Mouse (Mus musculus): ENCODE measurements around the gene Kif16b. TPM values are rescaled to one million over a fixed set of nuclear protein-coding genes. Genes with fewer than 3 reads are reported as not detected.
A peak's percentile ranks its signal among the peaks of the same experiment; 100 is the strongest.

Kif16b gene
- total and polyA plus RNA-seq, 2 experiments from 2014 or later = 2.7 to 9.9 TPM

DNA sequence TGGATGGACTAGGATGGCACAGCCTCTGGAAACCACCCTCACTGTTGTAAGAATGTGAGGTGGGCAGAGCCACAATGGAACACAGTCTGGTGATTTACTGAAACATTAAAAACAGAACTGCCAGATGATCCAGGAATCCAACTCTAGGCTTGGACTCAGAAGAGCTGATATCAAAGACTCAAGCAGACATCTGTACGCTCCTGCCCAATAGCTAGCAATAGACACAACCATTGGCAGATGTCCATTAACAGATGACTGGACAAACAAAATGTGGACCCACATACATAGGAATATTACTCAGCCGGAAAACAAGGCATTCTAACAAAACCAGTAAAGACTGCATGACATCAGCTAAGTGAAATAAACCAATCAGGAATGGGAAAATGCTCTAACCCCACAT is 167.3 kb downstream of the Kif16b start:
- Histone ChIP-seq H3K27ac (ENCODE audit: low read depth, low read length) (no peak overlapping the region), H3K4me1 (ENCODE audit: insufficient read depth) (peaks cover 5% of the 10 kb centered on the region; the same call in 1 of the 2 replicates), H3K36me3 (ENCODE audit: insufficient read depth) (no peaks in the 10 kb centered on the region), H3K9me3 (ENCODE audit: low read length) (no peaks in the 10 kb centered on the region), H3K4me3 (ENCODE audit: low read depth, low read length) (no peak overlapping the region), H3K4me2 (ENCODE audit: low read depth) (no peak overlapping the region), H3K27me3 (ENCODE audit: insufficient read depth, low read length) (no peaks in the 10 kb centered on the region), H3K9ac (no peak overlapping the region)
- 77% methylated on average over 2 of the region's 2 CpGs for WGBS
- ATAC-seq (no peak), DNase-seq (no peak)
- TF ChIP-seq CTCF (IDR thresholded peaks at IDR 0.05; ENCODE audit: low read depth) = no peak

DNA sequence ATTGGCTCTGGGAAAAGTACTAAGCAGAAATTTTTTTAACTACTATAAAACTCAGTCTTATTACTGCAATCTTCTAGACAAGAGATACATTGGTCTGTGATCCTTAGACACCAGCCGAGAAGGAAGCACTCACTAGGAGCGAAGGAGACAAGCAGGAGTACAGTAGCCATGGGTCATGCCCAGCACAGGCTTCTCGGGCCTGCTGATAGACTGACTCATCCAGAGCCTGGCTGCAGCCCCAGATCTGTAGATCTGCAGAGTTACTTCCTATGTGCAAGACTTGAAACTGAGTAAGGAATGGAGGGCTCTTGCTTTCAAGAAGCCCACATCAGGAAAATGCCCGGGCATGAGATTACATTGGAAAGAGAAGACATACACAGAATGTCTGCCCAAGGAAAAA is 169.0 kb downstream of the Kif16b start:
- DNase-seq (no peak), ATAC-seq (no peak)
- H3K27me3 ChIP-seq (ENCODE audit: insufficient read depth, low read length) = no peaks in the 10 kb centered on the region
- peaks cover 5% of the 10 kb centered on the region; the same call in 1 of the 2 replicates for H3K4me1 ChIP-seq (ENCODE audit: insufficient read depth)
- no peak for TF ChIP-seq CTCF (IDR thresholded peaks at IDR 0.05; ENCODE audit: low read depth)
- H3K36me3 ChIP-seq (ENCODE audit: insufficient read depth) = no peaks in the 10 kb centered on the region
- no peaks in the 10 kb centered on the region for H3K9me3 ChIP-seq (ENCODE audit: low read length)
- H3K9ac ChIP-seq = no peak overlapping the region
- no peak overlapping the region for H3K27ac ChIP-seq (ENCODE audit: low read depth, low read length)
- H3K4me2 ChIP-seq (ENCODE audit: low read depth) = no peak overlapping the region
- no peak overlapping the region for H3K4me3 ChIP-seq (ENCODE audit: low read depth, low read length)
- 72% methylated on average over 4 of the region's 4 CpGs for WGBS

DNA sequence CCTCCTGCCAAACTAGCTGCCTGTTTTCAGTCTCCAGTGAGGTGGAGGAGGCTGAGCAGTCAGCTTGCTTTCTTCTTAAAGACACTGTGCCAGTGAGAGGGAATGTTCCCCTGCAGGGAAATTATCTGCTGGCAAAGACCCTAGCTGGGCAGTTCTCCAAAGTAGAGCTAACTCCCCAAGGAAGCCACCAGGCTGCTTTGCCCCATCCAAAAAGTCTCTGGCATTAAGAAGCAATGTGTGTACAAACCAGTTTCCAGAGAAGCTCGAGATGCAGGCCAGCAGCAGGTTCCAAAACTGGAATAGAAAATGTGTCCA is 169.6 kb downstream of the Kif16b start:
- DNase-seq = peak; percentile 97
- 14% methylated on average over 1 of the region's 1 CpGs for WGBS
- no peaks in the 10 kb centered on the region for H3K9me3 ChIP-seq (ENCODE audit: low read length)
- ATAC-seq = peak; percentile 96
- peaks cover 5% of the 10 kb centered on the region; the same call in 1 of the 2 replicates for H3K4me1 ChIP-seq (ENCODE audit: insufficient read depth)
- no peak; the same call in 1 of the 2 replicates for TF ChIP-seq CTCF (IDR thresholded peaks at IDR 0.05; ENCODE audit: low read depth)
- no peak overlapping the region for H3K4me3 ChIP-seq (ENCODE audit: low read depth, low read length)
- no peaks in the 10 kb centered on the region for H3K36me3 ChIP-seq (ENCODE audit: insufficient read depth)
- peak overlapping the region; percentile 40; the same call in 1 of the 2 replicates for H3K27ac ChIP-seq (ENCODE audit: low read depth, low read length)
- H3K27me3 ChIP-seq (ENCODE audit: insufficient read depth, low read length) = no peaks in the 10 kb centered on the region
- H3K4me2 ChIP-seq (ENCODE audit: low read depth) = no peak overlapping the region
- no peak overlapping the region for H3K9ac ChIP-seq

DNA sequence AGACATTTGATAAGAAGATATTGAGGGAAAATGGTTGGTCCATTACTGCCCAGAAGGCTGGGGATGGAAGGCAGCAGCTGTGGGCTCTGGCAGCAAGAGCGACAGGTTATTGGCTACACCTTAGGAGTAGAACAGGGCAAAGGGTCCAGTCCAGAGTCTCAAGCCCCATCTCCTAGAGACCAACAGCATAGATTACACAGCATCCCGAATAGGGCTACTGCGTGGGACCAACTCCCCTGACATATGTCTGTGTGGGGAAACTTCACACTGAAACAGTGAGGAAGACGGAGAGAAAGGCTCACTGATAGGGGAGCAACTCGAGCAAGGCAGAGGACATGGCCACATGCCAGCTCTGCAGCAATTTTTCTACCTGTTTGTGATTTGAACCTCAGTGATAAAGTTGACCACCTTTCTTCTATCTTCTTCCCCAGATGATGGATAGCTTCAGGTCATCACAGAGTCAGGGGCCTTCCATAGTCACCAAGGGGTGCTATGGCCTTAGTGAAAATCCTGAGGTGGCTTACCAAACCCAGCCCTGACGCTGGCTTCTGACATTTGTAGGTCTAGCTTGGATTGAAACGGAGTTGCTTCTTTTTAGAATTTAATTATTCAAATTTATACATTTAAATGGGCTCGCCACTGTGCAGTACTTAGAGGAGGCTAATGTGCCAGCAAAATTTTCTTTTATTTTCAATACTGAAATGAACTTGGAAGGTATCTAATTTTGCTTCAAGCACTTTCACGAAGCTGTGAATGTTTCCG is 170.1 kb downstream of the Kif16b start:
- Histone ChIP-seq H3K27ac (ENCODE audit: low read depth, low read length) (peak overlapping the region; percentile 50; the same call in 1 of the 2 replicates), H3K4me1 (ENCODE audit: insufficient read depth) (peaks cover 5% of the 10 kb centered on the region; the same call in 1 of the 2 replicates), H3K9ac (no peak overlapping the region), H3K4me2 (ENCODE audit: low read depth) (0 out of 2 replicates have a peak overlapping the region, but pooled peaks have one; percentile 13), H3K27me3 (ENCODE audit: insufficient read depth, low read length) (no peaks in the 10 kb centered on the region), H3K36me3 (ENCODE audit: insufficient read depth) (no peaks in the 10 kb centered on the region), H3K9me3 (ENCODE audit: low read length) (no peaks in the 10 kb centered on the region), H3K4me3 (ENCODE audit: low read depth, low read length) (no peak overlapping the region)
- DNase-seq (no peak), ATAC-seq (no peak)
- 33% methylated on average over 10 of the region's 10 CpGs for WGBS
- no peak for TF ChIP-seq CTCF (IDR thresholded peaks at IDR 0.05; ENCODE audit: low read depth)

DNA sequence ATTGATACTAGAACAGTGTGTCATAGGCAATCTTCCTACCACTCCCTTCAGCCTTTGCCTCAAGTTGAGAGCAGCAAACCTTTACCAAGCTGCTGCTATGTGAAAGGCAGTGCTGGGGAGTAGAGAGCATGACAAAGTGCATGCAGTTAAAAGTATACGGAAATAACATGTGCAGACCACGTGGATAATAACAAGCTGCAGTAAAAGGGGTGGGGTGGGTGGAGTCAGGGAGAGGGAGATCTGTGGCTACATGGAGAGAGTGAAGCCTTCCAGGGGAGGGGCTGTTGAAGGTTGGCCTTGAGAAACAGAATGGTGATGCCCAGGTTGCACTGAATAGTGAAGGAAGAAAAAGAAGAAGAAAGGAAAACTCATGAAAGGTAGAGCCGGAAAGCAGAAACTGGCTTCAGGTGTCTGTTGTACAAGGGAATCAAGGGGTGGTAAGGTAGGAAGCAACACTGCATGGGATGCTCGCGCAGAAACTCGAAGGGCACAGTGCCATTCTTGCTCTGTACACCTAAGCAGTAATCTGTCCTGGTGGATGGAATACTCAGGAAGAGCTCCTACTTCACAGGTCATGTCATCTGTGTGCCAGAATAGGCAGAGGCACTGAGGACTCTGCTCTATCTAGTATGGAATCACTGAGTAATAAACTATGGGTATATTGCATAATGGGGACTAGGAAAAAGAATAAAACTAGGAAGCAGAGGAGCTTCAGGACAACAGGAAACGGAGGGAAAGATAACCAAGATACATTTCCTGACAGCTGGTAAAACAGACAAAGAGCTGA is 176.9 kb downstream of the Kif16b start:
- DNase-seq (no peak), ATAC-seq (no peak)
- Histone ChIP-seq H3K9ac (no peak overlapping the region), H3K4me3 (ENCODE audit: low read depth, low read length) (no peak overlapping the region), H3K27me3 (ENCODE audit: insufficient read depth, low read length) (no peaks in the 10 kb centered on the region), H3K9me3 (ENCODE audit: low read length) (no peaks in the 10 kb centered on the region), H3K4me1 (ENCODE audit: insufficient read depth) (no peaks in the 10 kb centered on the region), H3K4me2 (ENCODE audit: low read depth) (no peak overlapping the region), H3K36me3 (ENCODE audit: insufficient read depth) (no peaks in the 10 kb centered on the region), H3K27ac (ENCODE audit: low read depth, low read length) (no peak overlapping the region)
- 88% methylated on average over 7 of the region's 7 CpGs for WGBS
- no peak for TF ChIP-seq CTCF (IDR thresholded peaks at IDR 0.05; ENCODE audit: low read depth)

DNA sequence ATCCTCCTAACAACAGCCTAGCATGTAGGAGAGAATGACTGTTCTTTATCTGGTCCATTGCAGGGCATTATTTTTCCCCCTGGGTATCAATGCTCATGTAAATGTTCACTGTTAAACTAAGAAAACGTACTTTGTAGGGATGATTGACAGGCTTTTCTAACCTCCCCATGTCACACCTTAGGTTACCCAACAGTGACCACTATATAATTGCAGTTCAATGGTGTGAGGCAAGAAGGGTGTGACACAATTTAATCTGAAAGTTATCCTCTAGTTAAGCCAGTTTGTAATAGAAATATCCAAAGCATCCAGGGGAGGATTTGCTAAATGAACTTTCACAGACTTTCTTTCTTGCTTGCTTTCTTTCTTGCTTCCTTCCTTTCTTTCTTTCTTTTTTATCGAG is 181.2 kb downstream of the Kif16b start:
- TF ChIP-seq CTCF (IDR thresholded peaks at IDR 0.05; ENCODE audit: low read depth) = no peak
- H3K4me2 ChIP-seq (ENCODE audit: low read depth) = no peak overlapping the region
- ATAC-seq (no peak), DNase-seq (no peak)
- H3K36me3 ChIP-seq (ENCODE audit: insufficient read depth) = no peaks in the 10 kb centered on the region
- H3K9ac ChIP-seq = no peak overlapping the region
- no peaks in the 10 kb centered on the region for H3K4me1 ChIP-seq (ENCODE audit: insufficient read depth)
- H3K4me3 ChIP-seq (ENCODE audit: low read depth, low read length) = no peak overlapping the region
- 76% methylated on average over 2 of the region's 2 CpGs for WGBS
- no peak overlapping the region for H3K27ac ChIP-seq (ENCODE audit: low read depth, low read length)
- no peaks in the 10 kb centered on the region for H3K9me3 ChIP-seq (ENCODE audit: low read length)
- H3K27me3 ChIP-seq (ENCODE audit: insufficient read depth, low read length) = no peaks in the 10 kb centered on the region

DNA sequence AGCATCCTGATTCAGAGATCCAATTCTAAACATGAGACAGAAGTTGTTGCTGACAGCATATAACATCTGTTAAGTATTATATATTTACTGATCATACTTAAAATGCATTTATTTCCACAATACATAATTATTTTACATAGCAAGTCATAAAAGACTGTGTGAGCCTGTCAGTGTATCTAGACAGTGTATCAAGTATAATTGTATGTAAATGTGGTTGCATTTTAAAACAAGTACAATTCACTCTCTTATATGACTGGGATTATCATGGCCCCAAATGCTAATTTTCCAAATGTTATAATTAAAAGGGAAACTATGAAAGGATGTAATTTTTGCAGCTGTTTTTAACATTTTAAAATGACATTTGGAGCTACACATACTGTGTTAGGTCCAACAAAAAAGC is 182.3 kb downstream of the Kif16b start:
- H3K4me2 ChIP-seq (ENCODE audit: low read depth) = no peak overlapping the region
- no peak overlapping the region for H3K4me3 ChIP-seq (ENCODE audit: low read depth, low read length)
- no peaks in the 10 kb centered on the region for H3K27me3 ChIP-seq (ENCODE audit: insufficient read depth, low read length)
- H3K9me3 ChIP-seq (ENCODE audit: low read length) = no peaks in the 10 kb centered on the region
- H3K9ac ChIP-seq = no peak overlapping the region
- no peak for DNase-seq
- H3K36me3 ChIP-seq (ENCODE audit: insufficient read depth) = no peaks in the 10 kb centered on the region
- peak; percentile 55; the same call in 1 of the 2 replicates for ATAC-seq
- no peaks in the 10 kb centered on the region for H3K4me1 ChIP-seq (ENCODE audit: insufficient read depth)
- TF ChIP-seq CTCF (IDR thresholded peaks at IDR 0.05; ENCODE audit: low read depth) = no peak
- no peak overlapping the region for H3K27ac ChIP-seq (ENCODE audit: low read depth, low read length)
